Mouse (Mus musculus) limb, embryonic 14.5 days (tissue): ENCODE results near the gene Usp35. TPM values are rescaled to one million over a fixed set of nuclear protein-coding genes. Genes with fewer than 3 reads are reported as not detected.

Experiments
- ATAC-seq: fragments of 200-750 bp; cut with Nextera tagmentation; 2 replicates; pipeline ENCODE4 v1.8.0; 2017; ENCODE audit warnings: low read depth, moderate number of reproducible peaks, moderate TSS enrichment; ENCODE audit not compliant: low FRiP score
- DNase-seq: peaks from one replicate; pipeline ENCODE4 v3.0.0-alpha.2; 2015; ENCODE audit warnings: low spot score
- H3K27ac ChIP-seq: fragments of 300-500 bp; sonication (generic); replicated peaks from 2 replicates; pipeline ENCODE4 v1.5.1; 2014; ENCODE audit warnings: low read depth, mild to moderate bottlenecking, low read length, moderate library complexity, mixed read lengths
- H3K27me3 ChIP-seq: fragments of 300-500 bp; sonication (generic); 2 replicates; pipeline ENCODE4 v1.6.1; 2014; ENCODE audit warnings: low read length, mixed read lengths; ENCODE audit not compliant: control insufficient read depth, insufficient read depth
- H3K36me3 ChIP-seq: fragments of 300-500 bp; sonication (generic); 2 replicates; pipeline ENCODE4 v1.6.1; 2014; ENCODE audit warnings: mild to moderate bottlenecking, low read length, moderate library complexity, mixed read lengths; ENCODE audit not compliant: control insufficient read depth, insufficient read depth
- H3K4me1 ChIP-seq: fragments of 300-500 bp; sonication (generic); 2 replicates; pipeline ENCODE4 v1.6.1; 2014; ENCODE audit warnings: antibody characterized with exemption, low read length, mixed read lengths; ENCODE audit not compliant: control insufficient read depth, insufficient read depth
- H3K4me2 ChIP-seq: fragments of 300-500 bp; sonication (generic); replicated peaks from 2 replicates; pipeline ENCODE4 v1.6.1; 2014; ENCODE audit warnings: low read depth, mild to moderate bottlenecking, low read length, moderate library complexity; ENCODE audit not compliant: severe bottlenecking
- H3K4me3 ChIP-seq: fragments of 300-500 bp; sonication (generic); replicated peaks from 2 replicates; pipeline ENCODE4 v1.5.1; 2014; ENCODE audit warnings: low read length
- H3K9ac ChIP-seq: fragments of 300-500 bp; sonication (generic); 2 replicates; pipeline ENCODE4 v1.6.1; 2014; ENCODE audit warnings: mild to moderate bottlenecking, low read depth, low read length, moderate library complexity; ENCODE audit not compliant: severe bottlenecking
- H3K9me3 ChIP-seq: fragments of 300-500 bp; sonication (generic); 2 replicates; pipeline ENCODE4 v1.6.1; 2016; ENCODE audit warnings: low read length; ENCODE audit not compliant: control insufficient read depth
- POLR2A ChIP-seq: fragments of 200-500 bp; IDR thresholded peaks from 2 replicates; pipeline ENCODE4 v1.8.0; 2012; ENCODE audit warnings: inconsistent platforms, mild to moderate bottlenecking, moderate library complexity, borderline replicate concordance; ENCODE audit not compliant: insufficient read depth, insufficient read length; ENCODE audit errors: extremely low read depth
- WGBS: fragments of 180-500 bp; shearing (Covaris S2); extraction: QIAGEN DNeasy Blood & Tissue Kit; methylation state at CpG from one replicate; pipeline ENCODE4 v1.1.7; 2014; 5-methylcytosine and 5-hydroxymethylcytosine counted together
- polyA plus RNA-seq, 2 experiments: library from polyadenylated mRNA; depleted of rRNA in 1 of 2; stranded (reverse) in 1 of 2; unstranded in 1 of 2; fragments of >200 nt; fragmentation: Nextera tagmentation in 1 of 2; extraction: Ambion mirVana in 1 of 2; gene quantifications; 2 replicates each; pipeline versions ENCODE4 v1.2.1 to v1.2.3; 2012 to 2014

Usp35 gene
- polyA plus RNA-seq, 2 experiments, result 2.5 to 8.6 TPM

GRCm38 (mm10) chr7:97365887-97366286 is 34.1 kb upstream of the Usp35 start:
- no peak overlapping the region for H3K4me2 ChIP-seq
- WGBS, result 87% methylated on average over 1 of the region's 1 CpGs
- H3K27ac ChIP-seq, result no peak overlapping the region
- no peak overlapping the region for H3K9ac ChIP-seq
- H3K9me3 ChIP-seq, result no peaks in the 10 kb centered on the region
- H3K4me3 ChIP-seq, result no peak overlapping the region
- no peak for TF ChIP-seq POLR2A
- DNase-seq (no peak), ATAC-seq (no peak)
- no peaks in the 10 kb centered on the region for H3K27me3 ChIP-seq
- H3K4me1 ChIP-seq, result peaks cover 2% of the 10 kb centered on the region; the same call in 1 of the 2 replicates
- H3K36me3 ChIP-seq, result no peaks in the 10 kb centered on the region

GRCm38 (mm10) chr7:97361467-97361866 is 29.6 kb upstream of the Usp35 start:
- no peak overlapping the region for H3K4me2 ChIP-seq
- no peak for TF ChIP-seq POLR2A

GRCm38 (mm10) chr7:97360955-97361354 is 29.1 kb upstream of the Usp35 start:
- H3K27me3 ChIP-seq, result no peaks in the 10 kb centered on the region
- no peak for DNase-seq
- no peak overlapping the region for H3K9ac ChIP-seq
- H3K4me1 ChIP-seq, result no peaks in the 10 kb centered on the region
- H3K4me2 ChIP-seq, result no peak overlapping the region
- ATAC-seq, result no peak
- H3K4me3 ChIP-seq, result no peak overlapping the region
- TF ChIP-seq POLR2A, result no peak
- H3K27ac ChIP-seq, result no peak overlapping the region
- H3K36me3 ChIP-seq, result no peaks in the 10 kb centered on the region
- H3K9me3 ChIP-seq, result no peaks in the 10 kb centered on the region
- WGBS, result 57% methylated on average over 3 of the region's 3 CpGs

More at GRCm38 (mm10) chr7:97361467-97361866, 29.6 kb upstream of the Usp35 start:
- Histone ChIP-seq H3K27ac (no peak overlapping the region), H3K9ac (no peak overlapping the region), H3K4me3 (no peak overlapping the region), H3K36me3 (no peaks in the 10 kb centered on the region), H3K9me3 (no peaks in the 10 kb centered on the region), H3K4me1 (no peaks in the 10 kb centered on the region), H3K27me3 (no peaks in the 10 kb centered on the region)
- WGBS, result 33% methylated on average over 4 of the region's 4 CpGs
- ATAC-seq, result no peak
- DNase-seq, result peak; percentile 15

GRCm38 (mm10) chr7:97360166-97360565 is 28.3 kb upstream of the Usp35 start:
- no peak overlapping the region for H3K27ac ChIP-seq
- H3K4me1 ChIP-seq, result no peaks in the 10 kb centered on the region
- no peaks in the 10 kb centered on the region for H3K27me3 ChIP-seq
- H3K9me3 ChIP-seq, result no peaks in the 10 kb centered on the region
- H3K9ac ChIP-seq, result no peak overlapping the region
- H3K4me2 ChIP-seq, result no peak overlapping the region
- DNase-seq (no peak), ATAC-seq (no peak)
- WGBS, result 75% methylated on average over 5 of the region's 5 CpGs
- TF ChIP-seq POLR2A, result no peak
- H3K4me3 ChIP-seq, result no peak overlapping the region
- H3K36me3 ChIP-seq, result no peaks in the 10 kb centered on the region

- ATAC-seq (no peak), DNase-seq (no peak)
- H3K4me1 ChIP-seq, result no peaks in the 10 kb centered on the region
- no peak overlapping the region for H3K27ac ChIP-seq
- 82% methylated on average over 4 of the region's 4 CpGs for WGBS
- no peak for TF ChIP-seq POLR2A
- H3K9me3 ChIP-seq, result no peaks in the 10 kb centered on the region
- H3K36me3 ChIP-seq, result no peaks in the 10 kb centered on the region
- H3K9ac ChIP-seq, result no peak overlapping the region
- no peak overlapping the region for H3K4me2 ChIP-seq
- H3K27me3 ChIP-seq, result no peaks in the 10 kb centered on the region
- H3K4me3 ChIP-seq, result no peak overlapping the region
Measured at GRCm38 (mm10) chr7:97358347-97358746, 26.5 kb upstream of the Usp35 start.

- 65% methylated on average over 3 of the region's 3 CpGs for WGBS
- ATAC-seq, result no peak
Measured at GRCm38 (mm10) chr7:97357840-97358239, 26.0 kb upstream of the Usp35 start.

More at GRCm38 (mm10) chr7:97357840-97358239, 26.0 kb upstream of the Usp35 start:
- TF ChIP-seq POLR2A, result no peak
- Histone ChIP-seq H3K27me3 (no peaks in the 10 kb centered on the region), H3K4me1 (no peaks in the 10 kb centered on the region), H3K36me3 (no peaks in the 10 kb centered on the region), H3K9me3 (no peaks in the 10 kb centered on the region), H3K4me2 (no peak overlapping the region), H3K27ac (no peak overlapping the region), H3K4me3 (no peak overlapping the region), H3K9ac (no peak overlapping the region)
- no peak for DNase-seq
